ENCODE assay signal across 8 mouse cellular contexts in genomic region chr3:85886636-85887238, GRCm38 (mm10). TPM values are rescaled to one million over a fixed set of nuclear protein-coding genes. Genes with fewer than 3 reads are reported as not detected.
A peak's percentile ranks its signal among the peaks of the same experiment; 100 is the strongest.
DNase-seq lines count a peak whose midpoint lies in the region; ATAC-seq and TF ChIP-seq lines count a peak whose summit lies in the region.

No protein-coding gene starts in this region.

- no peak; the same call in 1 of the 2 replicates for ATAC-seq in neural tube, embryonic 11.5 days (ENCODE audit: insufficient read depth, low FRiP score, low TSS enrichment)
- peak; percentile 19; the same call in 1 of the 2 replicates for ATAC-seq in heart, embryonic 14.5 days (ENCODE audit: insufficient number of reproducible peaks, insufficient read depth, low FRiP score, low read depth)
- ATAC-seq in liver, embryonic 13.5 days (ENCODE audit: low read depth) = peak; percentile 2; the same call in 1 of the 2 replicates

- peaks cover 11% of the 10 kb centered on the region; the same call in 1 of the 2 replicates for H3K27me3 ChIP-seq in neural tube, embryonic 11.5 days (ENCODE audit: control insufficient read depth, insufficient read depth, low read length)
- H3K27me3 ChIP-seq in embryonic facial prominence, embryonic 10.5 days (replicated peaks; ENCODE audit: low read depth, poor library complexity, severe bottlenecking) = peaks cover 41% of the 10 kb centered on the region
- no peaks in the 10 kb centered on the region for H3K27me3 ChIP-seq in heart, embryonic 14.5 days (ENCODE audit: control insufficient read depth, insufficient read depth, low read length)
- H3K27me3 ChIP-seq in liver, embryonic 13.5 days = peaks cover 63% of the 10 kb centered on the region
- H3K27me3 ChIP-seq in small intestine, adult 2 months (ENCODE audit: control insufficient read depth, insufficient read depth, low read length) = no peaks in the 10 kb centered on the region

- H3K27ac ChIP-seq in neural tube, embryonic 11.5 days (ENCODE audit: low read depth, low read length) = no peak overlapping the region
- H3K27ac ChIP-seq in embryonic facial prominence, embryonic 10.5 days (replicated peaks) = peak overlapping the region; percentile 66
- H3K27ac ChIP-seq in heart, embryonic 14.5 days (replicated peaks in 1 of 2; ENCODE audit: control insufficient read depth in 1 of 2, insufficient read depth in 1 of 2, low read depth in 2 of 2, low read length in 2 of 2) = peak overlapping the region; percentile 68 to 71
- H3K27ac ChIP-seq in liver, embryonic 13.5 days = no peak overlapping the region
- peak overlapping the region; percentile 80 for H3K27ac ChIP-seq in small intestine, adult 2 months (ENCODE audit: insufficient read depth, low read depth, low read length)

- DNase-seq in neural tube, embryonic 11.5 days (ENCODE audit: low spot score) = no peak
- DNase-seq in neural tube, embryonic 10.5 days (ENCODE audit: extremely low spot score, low spot score) = no peak
- DNase-seq in embryonic facial prominence, embryonic 10.5 days (ENCODE audit: low spot score) = no peak
- no peak for DNase-seq in liver, embryonic 13.5 days
- no peak for DNase-seq in right cerebral cortex, adult 18-20 months
- no peak for DNase-seq in thymus, postnatal 36 days

- no peak for TF ChIP-seq POLR2A in small intestine, adult 2 months (IDR thresholded peaks at IDR 0.05; ENCODE audit: low read depth, low read length)

- H3K36me3 ChIP-seq in neural tube, embryonic 11.5 days (ENCODE audit: control insufficient read depth, insufficient read depth, low read length) = no peaks in the 10 kb centered on the region
- no peaks in the 10 kb centered on the region for H3K36me3 ChIP-seq in embryonic facial prominence, embryonic 10.5 days (replicated peaks)
- H3K36me3 ChIP-seq in heart, embryonic 14.5 days (ENCODE audit: control insufficient read depth, insufficient read depth, low read length) = no peaks in the 10 kb centered on the region
- no peaks in the 10 kb centered on the region for H3K36me3 ChIP-seq in liver, embryonic 13.5 days
- no peaks in the 10 kb centered on the region for H3K36me3 ChIP-seq in small intestine, adult 2 months (ENCODE audit: control insufficient read depth, insufficient read depth, low read length)

- H3K9ac ChIP-seq in neural tube, embryonic 11.5 days (ENCODE audit: low read length) = peak overlapping the region; percentile 23
- peak overlapping the region; percentile 80 for H3K9ac ChIP-seq in heart, embryonic 14.5 days (ENCODE audit: low read length)
- H3K9ac ChIP-seq in liver, embryonic 13.5 days = peak overlapping the region; percentile 67

- 3% methylated on average over 22 of the region's 22 CpGs for WGBS in neural tube, embryonic 11.5 days
- 2% methylated on average over 22 of the region's 22 CpGs for WGBS in embryonic facial prominence, embryonic 10.5 days
- WGBS in heart, embryonic 14.5 days = 2% methylated on average over 22 of the region's 22 CpGs
- 6% methylated on average over 22 of the region's 22 CpGs for WGBS in liver, embryonic 13.5 days (ENCODE audit: insufficient replicate concordance)
- 2% methylated on average over 22 of the region's 22 CpGs for WGBS in small intestine, adult 2 months

- H3K4me1 ChIP-seq in neural tube, embryonic 11.5 days (ENCODE audit: control insufficient read depth, insufficient read depth, low read length) = 0 out of 2 replicates have a peak, but pooled peaks cover 2% of the 10 kb centered on the region
- peaks cover 29% of the 10 kb centered on the region for H3K4me1 ChIP-seq in embryonic facial prominence, embryonic 10.5 days
- H3K4me1 ChIP-seq in heart, embryonic 14.5 days (ENCODE audit: control insufficient read depth in 2 of 2, insufficient read depth in 2 of 2, low read length in 2 of 2) = peaks cover 6 to 15% of the 10 kb centered on the region in 2 experiments
- peaks cover 24% of the 10 kb centered on the region for H3K4me1 ChIP-seq in liver, embryonic 13.5 days (replicated peaks)
- H3K4me1 ChIP-seq in small intestine, adult 2 months (ENCODE audit: control insufficient read depth, insufficient read depth, insufficient read length, low read length) = peaks cover 5% of the 10 kb centered on the region; the same call in 1 of the 2 replicates

- no peak for TF ChIP-seq CTCF in small intestine, adult 2 months (IDR thresholded peaks at IDR 0.05; ENCODE audit: extremely low read depth, insufficient read length, insufficient replicate concordance, low read depth, low read length)

- no peaks in the 10 kb centered on the region for H3K9me3 ChIP-seq in neural tube, embryonic 11.5 days (ENCODE audit: control insufficient read depth, low read length)
- no peaks in the 10 kb centered on the region for H3K9me3 ChIP-seq in embryonic facial prominence, embryonic 10.5 days
- H3K9me3 ChIP-seq in heart, embryonic 14.5 days (ENCODE audit: control insufficient read depth, low read length) = no peaks in the 10 kb centered on the region
- no peaks in the 10 kb centered on the region for H3K9me3 ChIP-seq in liver, embryonic 13.5 days (replicated peaks)

- peak overlapping the region; percentile 49 for H3K4me3 ChIP-seq in neural tube, embryonic 11.5 days (ENCODE audit: low read depth, low read length)
- H3K4me3 ChIP-seq in embryonic facial prominence, embryonic 10.5 days = peak overlapping the region; percentile 67
- peak overlapping the region; percentile 63 to 81 for H3K4me3 ChIP-seq in heart, embryonic 14.5 days (ENCODE audit: control insufficient read depth in 1 of 2, insufficient read depth in 1 of 2, low read depth in 1 of 2, low read length in 2 of 2)
- peak overlapping the region; percentile 62 for H3K4me3 ChIP-seq in liver, embryonic 13.5 days (replicated peaks)
- peak overlapping the region; percentile 83 for H3K4me3 ChIP-seq in small intestine, adult 2 months (ENCODE audit: low read depth, low read length)

- peak overlapping the region; percentile 92 for H3K4me2 ChIP-seq in neural tube, embryonic 11.5 days (ENCODE audit: low read depth)
- H3K4me2 ChIP-seq in heart, embryonic 14.5 days (ENCODE audit: low read length) = peak overlapping the region; percentile 78
- peak overlapping the region; percentile 88 for H3K4me2 ChIP-seq in liver, embryonic 13.5 days

RNA-seq across cellular contexts. Expression of gene Glt28d2, which starts 0.6 kb away (rescaled TPM):
- polyA plus RNA-seq in neural tube, embryonic 11.5 days (2014; fragmentation: Nextera tagmentation; extraction: Ambion mirVana) = 0.24 and 0.53 TPM in 2 replicates
- 0.59 and 0.64 TPM in 2 replicates for polyA plus RNA-seq in embryonic facial prominence, embryonic 10.5 days (2016; fragmentation: Nextera tagmentation; extraction: Ambion mirVana)
- 2.2 and 2.4 TPM in 2 replicates for polyA plus RNA-seq in heart, embryonic 14.5 days (2014; fragmentation: Nextera tagmentation; extraction: Ambion mirVana)
- 0.09 and 0.17 TPM in 2 replicates for polyA plus RNA-seq in liver, embryonic 13.5 days (2015; fragmentation: Nextera tagmentation; extraction: Ambion mirVana)
- polyA plus RNA-seq in small intestine, adult 2 months (2012; rRNA removed) = 2.3 and 2.7 TPM in 2 replicates

RNA-seq across cellular contexts. Expression of gene Gm37240, which starts 0.6 kb away (rescaled TPM):
- polyA plus RNA-seq in neural tube, embryonic 11.5 days (2014; fragmentation: Nextera tagmentation; extraction: Ambion mirVana) = 0.82 and 2.0 TPM in 2 replicates
- polyA plus RNA-seq in embryonic facial prominence, embryonic 10.5 days (2016; fragmentation: Nextera tagmentation; extraction: Ambion mirVana) = 1.9 and 2.8 TPM in 2 replicates
- 12.3 and 19.4 TPM in 2 replicates for polyA plus RNA-seq in heart, embryonic 14.5 days (2014; fragmentation: Nextera tagmentation; extraction: Ambion mirVana)
- polyA plus RNA-seq in liver, embryonic 13.5 days (2015; fragmentation: Nextera tagmentation; extraction: Ambion mirVana) = 0.21 TPM in 1 of 2 replicates, not detected in the other
- polyA plus RNA-seq in small intestine, adult 2 months (2012; rRNA removed) = 26.5 and 58.2 TPM in 2 replicates

Comparison
In these comparisons a context has a peak if more than half of its experiments do, and no peak if none do; other contexts are left out.
1. H3K27ac ChIP-seq: peak in embryonic facial prominence, embryonic 10.5 days (single experiment), heart, embryonic 14.5 days (2 of 2) and small intestine, adult 2 months (single experiment); none in neural tube, embryonic 11.5 days (single experiment) and liver, embryonic 13.5 days (single experiment).
2. H3K9ac ChIP-seq: peak in every context shown above with its lines; median percentile 80 in heart, embryonic 14.5 days; 67 in liver, embryonic 13.5 days; 23 in neural tube, embryonic 11.5 days.
3. Peak in every context shown above with its lines, with median percentiles within 50 percentile points of each other: H3K4me2 ChIP-seq and H3K4me3 ChIP-seq.